Mouse (Mus musculus) bone marrow, adult 2 months (tissue): Measurements from ENCODE around the gene Clcn2. TPM values are rescaled to one million over a fixed set of nuclear protein-coding genes. Genes with fewer than 3 reads are reported as not detected.
A peak's percentile ranks its signal among the peaks of the same experiment; 100 is the strongest.

Experiments used
- H3K27ac ChIP-seq: fragments of 200-500 bp; 2 replicates; pipeline ENCODE4 v1.5.1; 2012; ENCODE audit warnings: low read depth, mild to moderate bottlenecking, control low read depth, inconsistent platforms, low read length; ENCODE audit not compliant: control insufficient read depth, poor library complexity, insufficient read depth
- H3K4me1 ChIP-seq: fragments of 200-500 bp; 2 replicates; pipeline ENCODE4 v1.6.1; 2011; ENCODE audit warnings: low read length; ENCODE audit not compliant: control insufficient read depth, insufficient read depth
- H3K4me3 ChIP-seq: fragments of 200-500 bp; replicated peaks from 2 replicates; pipeline ENCODE3; 2011; ENCODE audit warnings: mild to moderate bottlenecking, low read depth, low read length, control low read depth; ENCODE audit not compliant: control insufficient read depth
- CTCF ChIP-seq: fragments of 200-500 bp; IDR thresholded peaks from 2 replicates; pipeline ENCODE4 v1.5.1; 2011; ENCODE audit warnings: low read length, control low read depth; ENCODE audit not compliant: control insufficient read depth, insufficient read depth
- POLR2A ChIP-seq: fragments of 200-500 bp; IDR thresholded peaks from 2 replicates; pipeline ENCODE4 v1.6.1; 2011; ENCODE audit warnings: low read depth, mild to moderate bottlenecking, control low read depth, low read length, borderline replicate concordance; ENCODE audit not compliant: control insufficient read depth
- WGBS: fragments of 180-500 bp; shearing (Covaris S2); methylation state at CpG from one replicate; pipeline ENCODE4 v1.1.7; 2018; 5-methylcytosine and 5-hydroxymethylcytosine counted together
- polyA plus RNA-seq: library from polyadenylated mRNA; stranded (reverse); fragments of >200 nt; gene quantifications from 2 replicates; pipeline ENCODE4 v1.2.4, GENCODE M21; 2011; ENCODE audit warnings: low replicate concordance; ENCODE audit not compliant: missing spikeins, insufficient read depth, insufficient read length

The Clcn2 gene
- polyA plus RNA-seq, 1 experiment = 23.1 TPM

- Histone ChIP-seq H3K27ac (no peak overlapping the region), H3K4me1 (no peaks in the 10 kb centered on the region; the same call in 1 of the 2 replicates), H3K4me3 (no peak overlapping the region)
- no peak for TF ChIP-seq CTCF
- TF ChIP-seq POLR2A = no peak
- 91% methylated on average over 21 of the region's 21 CpGs for WGBS
Observed at GRCm38 (mm10) chr16:20708220-20708938, 9.2 kb downstream of the Clcn2 start.

GRCm38 (mm10) chr16:20706407-20707055, 11.0 kb downstream of the Clcn2 start:
- TF ChIP-seq POLR2A = no peak
- no peak for TF ChIP-seq CTCF
- H3K27ac ChIP-seq = no peak overlapping the region
- H3K4me1 ChIP-seq = no peaks in the 10 kb centered on the region; the same call in 1 of the 2 replicates
- no peak overlapping the region for H3K4me3 ChIP-seq
- 92% methylated on average over 2 of the region's 2 CpGs for WGBS

GRCm38 (mm10) chr16:20705786-20706185, 11.8 kb downstream of the Clcn2 start:
- no peak for TF ChIP-seq POLR2A
- Histone ChIP-seq H3K27ac (no peak overlapping the region), H3K4me3 (no peak overlapping the region), H3K4me1 (no peaks in the 10 kb centered on the region; the same call in 1 of the 2 replicates)
- 34% methylated on average over 3 of the region's 3 CpGs for WGBS

GRCm38 (mm10) chr16:20703699-20704400, 13.7 kb downstream of the Clcn2 start:
- H3K4me1 ChIP-seq = no peaks in the 10 kb centered on the region; the same call in 1 of the 2 replicates
- WGBS = 63% methylated on average over 6 of the region's 6 CpGs
- no peak overlapping the region for H3K27ac ChIP-seq
- TF ChIP-seq POLR2A = no peak
- TF ChIP-seq CTCF = no peak
- H3K4me3 ChIP-seq = no peak overlapping the region

GRCm38 (mm10) chr16:20703071-20703470, 14.5 kb downstream of the Clcn2 start:
- TF ChIP-seq POLR2A = no peak
- TF ChIP-seq CTCF = no peak
- 93% methylated on average over 10 of the region's 10 CpGs for WGBS
- Histone ChIP-seq H3K4me3 (no peak overlapping the region), H3K27ac (no peak overlapping the region), H3K4me1 (no peaks in the 10 kb centered on the region; the same call in 1 of the 2 replicates)

- TF ChIP-seq CTCF = peak; percentile 50; the same call in 1 of the 2 replicates
- no peak for TF ChIP-seq POLR2A
- no peak overlapping the region for H3K27ac ChIP-seq
- H3K4me3 ChIP-seq = no peak overlapping the region
- WGBS = 30% methylated on average over 8 of the region's 8 CpGs
- H3K4me1 ChIP-seq = no peaks in the 10 kb centered on the region; the same call in 1 of the 2 replicates
Observed at GRCm38 (mm10) chr16:20702522-20702893, 15.0 kb downstream of the Clcn2 start.

GRCm38 (mm10) chr16:20701729-20702521, 15.6 kb downstream of the Clcn2 start:
- Histone ChIP-seq H3K4me3 (no peak overlapping the region), H3K27ac (no peak overlapping the region), H3K4me1 (no peaks in the 10 kb centered on the region; the same call in 1 of the 2 replicates)
- TF ChIP-seq CTCF (no peak), POLR2A (no peak)
- 53% methylated on average over 12 of the region's 12 CpGs for WGBS

GRCm38 (mm10) chr16:20701316-20701715, 16.2 kb downstream of the Clcn2 start:
- Histone ChIP-seq H3K4me3 (no peak overlapping the region), H3K27ac (no peak overlapping the region; the same call in 1 of the 2 replicates), H3K4me1 (no peaks in the 10 kb centered on the region; the same call in 1 of the 2 replicates)
- TF ChIP-seq CTCF (no peak), POLR2A (no peak)
- 83% methylated on average over 7 of the region's 7 CpGs for WGBS
